Mouse (Mus musculus): ENCODE data around the gene Dcaf11.

- TF ChIP-seq CTCF (IDR thresholded peaks at IDR 0.05; ENCODE audit: extremely low read depth, insufficient read length, insufficient replicate concordance, low read depth, low read length) (peak; percentile 26; the same call in 1 of the 2 replicates), POLR2A (IDR thresholded peaks at IDR 0.05; ENCODE audit: low read depth, low read length) (no peak)
These were observed 31.9 kb upstream of the Dcaf11 start for GRCm38 (mm10) chr14:55527940-55528339.

All from small intestine, adult 2 months (tissue).